Mouse (Mus musculus): ENCODE data around the gene Pam16.
"Not testable (repeated sequence)": the region's sequence is repeated elsewhere in the genome, so short reads cannot be mapped to it uniquely, and the experiment has no call there.

The Pam16 gene

GRCm38 (mm10) chr16:4592909-4593875 lies 31.6 kb downstream of the Pam16 start:
- DNase-seq (ENCODE audit: low spot score in 2 of 2), result no peak

- no peak for DNase-seq (ENCODE audit: low spot score in 2 of 2)
These were observed 34.6 kb downstream of the Pam16 start for GRCm38 (mm10) chr16:4590236-4590635.

GRCm38 (mm10) chr16:4587516-4588210 lies 37.1 kb downstream of the Pam16 start:
- no peak for DNase-seq (ENCODE audit: low spot score in 2 of 2)

DNA sequence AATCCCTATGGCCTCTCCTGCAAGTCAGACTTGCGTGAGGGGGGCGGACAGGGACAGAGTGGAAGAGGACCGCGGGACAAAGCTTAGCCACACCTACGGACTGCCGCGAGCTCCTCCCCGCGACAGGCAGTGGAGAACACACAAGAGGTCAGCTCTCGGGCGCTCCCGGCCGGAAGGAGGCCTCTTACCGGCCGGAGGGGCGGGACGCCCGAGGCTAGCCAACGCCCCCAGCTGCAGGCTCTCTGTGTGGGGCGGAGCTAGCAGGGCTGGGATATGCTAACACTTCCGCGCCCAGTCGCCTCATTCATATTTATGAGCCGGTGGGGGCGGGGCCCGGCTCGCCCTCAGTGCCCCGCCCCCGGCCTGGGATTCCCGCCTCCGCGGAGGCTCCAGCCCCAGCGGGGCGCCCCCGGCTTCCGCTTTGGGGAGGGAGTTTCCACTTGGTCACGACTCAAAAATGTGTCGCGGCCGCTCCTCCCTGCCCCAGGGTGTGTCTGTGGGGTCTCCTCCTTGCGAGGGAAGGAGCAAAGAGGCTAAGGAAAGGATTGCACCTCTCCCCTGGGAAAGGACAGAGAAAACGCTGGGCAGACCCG lies 38.2 kb downstream of the Pam16 start:
- DNase-seq (ENCODE audit: low spot score in 2 of 2), result peak; percentile 77 to 85

DNA sequence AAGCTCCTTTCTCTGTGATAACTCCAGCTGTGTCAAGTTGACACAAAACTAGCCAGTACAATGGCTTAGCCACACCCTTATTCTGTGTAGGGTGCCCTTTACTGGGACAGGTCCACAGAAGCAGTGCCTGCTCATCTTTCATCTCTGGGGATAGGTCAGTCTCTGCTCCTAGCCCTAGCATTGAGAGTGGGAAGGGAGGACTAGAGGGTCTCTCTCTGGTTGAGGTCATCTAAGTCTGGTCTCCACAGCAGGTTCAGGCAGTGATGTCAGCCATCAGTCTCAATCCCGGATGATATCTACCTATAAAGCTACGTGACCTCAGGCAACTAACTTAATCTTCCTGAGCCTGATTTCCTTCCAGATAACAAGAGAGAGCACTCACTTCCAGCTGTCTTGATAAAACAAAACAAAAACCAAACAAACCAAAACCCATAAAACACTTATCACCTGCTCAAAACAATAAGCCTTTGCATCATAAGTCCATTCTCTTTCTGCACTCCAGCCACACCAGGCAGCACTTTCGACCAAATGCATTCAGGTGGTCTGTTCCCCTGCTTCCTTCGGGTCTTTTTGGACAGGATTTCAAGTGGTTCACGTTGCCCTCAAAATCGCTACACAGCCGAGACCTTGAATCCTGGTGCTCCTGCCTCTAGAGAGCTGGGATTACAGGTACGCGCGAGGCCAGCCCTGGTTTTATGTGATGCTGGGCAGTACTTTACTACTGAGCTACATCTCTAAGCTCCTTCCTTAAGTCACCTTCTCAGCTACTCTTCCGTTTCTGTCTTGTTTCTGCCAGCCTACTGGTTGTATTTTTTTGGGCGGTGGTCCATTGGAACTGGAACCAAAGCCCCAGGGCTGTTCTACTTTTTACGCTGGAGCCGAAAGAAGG lies 38.9 kb downstream of the Pam16 start:
- no peak for DNase-seq (ENCODE audit: low spot score in 2 of 2)

GRCm38 (mm10) chr16:4584438-4584837 lies 40.4 kb downstream of the Pam16 start:
- DNase-seq (ENCODE audit: low spot score in 2 of 2), result no peak

DNA sequence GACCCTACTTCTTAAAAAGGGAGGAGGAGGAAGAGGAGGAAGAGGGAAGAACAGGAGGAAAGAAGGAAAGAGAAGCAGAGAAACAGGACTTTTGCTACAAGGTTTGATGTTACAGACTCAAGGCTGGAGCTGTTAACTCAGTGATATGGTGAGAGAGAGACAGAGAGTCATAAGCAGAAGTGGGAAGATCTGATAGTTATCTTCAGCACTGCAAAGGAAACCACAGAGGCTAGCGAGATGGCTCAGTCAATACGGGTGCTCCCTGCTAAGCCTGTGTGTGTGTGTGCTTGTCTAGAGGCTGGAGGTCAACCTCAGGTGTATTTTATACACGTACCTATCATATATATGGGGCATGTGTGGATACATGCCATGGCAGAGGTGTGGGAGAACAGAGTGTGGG lies 41.0 kb downstream of the Pam16 start:
- DNase-seq (ENCODE audit: low spot score in 2 of 2), result no peak

GRCm38 (mm10) chr16:4581179-4581578 lies 43.6 kb downstream of the Pam16 start:
- not testable (repeated sequence) for DNase-seq (ENCODE audit: low spot score in 2 of 2)

GRCm38 (mm10) chr16:4578630-4579029 lies 46.2 kb downstream of the Pam16 start:
- no peak for DNase-seq (ENCODE audit: low spot score in 2 of 2)

DNA sequence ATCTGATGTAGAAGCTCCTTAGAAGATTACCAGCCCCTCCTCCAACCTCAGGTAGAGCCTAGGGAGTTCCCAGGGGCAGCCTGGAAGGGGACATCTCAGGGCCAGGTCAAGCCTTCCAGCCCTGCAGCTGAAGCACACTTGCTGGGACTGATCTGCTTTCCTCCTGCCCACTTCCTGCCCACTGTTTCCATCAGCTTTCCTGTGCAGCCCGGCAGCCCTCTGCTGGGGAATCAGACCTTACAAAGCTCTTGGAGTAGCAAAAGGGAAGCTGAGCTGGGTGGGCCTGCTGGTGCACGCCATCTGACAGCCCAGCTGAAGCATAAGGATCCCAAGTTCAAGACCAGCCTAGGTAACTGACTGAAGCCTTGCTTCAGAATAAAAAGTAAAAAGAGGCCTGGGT lies 47.9 kb downstream of the Pam16 start:
- no peak for DNase-seq (ENCODE audit: low spot score in 2 of 2)

- no peak for DNase-seq (ENCODE audit: low spot score in 2 of 2)
These were observed 48.8 kb downstream of the Pam16 start for GRCm38 (mm10) chr16:4576038-4576437.

DNA sequence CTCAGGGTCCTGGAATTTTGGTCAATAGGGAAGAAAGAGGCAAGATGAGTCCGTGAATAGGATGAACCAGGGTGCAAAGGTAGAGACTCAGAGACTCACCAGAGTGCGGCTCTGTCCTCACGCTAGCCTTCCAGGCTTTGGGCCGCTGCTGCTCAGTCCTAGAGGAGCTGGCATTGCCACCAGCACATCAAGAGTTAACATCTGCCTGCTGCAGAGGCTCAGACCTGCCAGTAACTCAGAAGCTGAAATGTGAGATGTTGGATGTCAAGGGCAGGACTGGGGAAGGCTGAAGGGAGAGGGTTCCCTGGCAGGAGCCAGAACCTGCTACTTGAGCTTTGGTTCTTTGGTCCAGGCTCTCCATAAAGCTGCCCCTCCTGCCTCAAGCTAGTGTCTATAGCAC lies 54.1 kb downstream of the Pam16 start:
- no peak for DNase-seq (ENCODE audit: low spot score in 2 of 2)

GRCm38 (mm10) chr16:4567912-4568311 lies 56.9 kb downstream of the Pam16 start:
- DNase-seq (ENCODE audit: low spot score in 2 of 2), result peak in 1 of 2 experiments; percentile 72

Data from frontal cortex, postnatal 14 days (tissue).